Mouse (Mus musculus): ENCODE measurements around the gene Dctn1.

Dctn1 gene

GRCm38 (mm10) chr6:83165607-83166242 is at the start of gene Dctn1:
Gene Dctn1, plus strand, starts transcription at chr6:83165920.
- DNase-seq, result peak; percentile 97 to 98

DNA sequence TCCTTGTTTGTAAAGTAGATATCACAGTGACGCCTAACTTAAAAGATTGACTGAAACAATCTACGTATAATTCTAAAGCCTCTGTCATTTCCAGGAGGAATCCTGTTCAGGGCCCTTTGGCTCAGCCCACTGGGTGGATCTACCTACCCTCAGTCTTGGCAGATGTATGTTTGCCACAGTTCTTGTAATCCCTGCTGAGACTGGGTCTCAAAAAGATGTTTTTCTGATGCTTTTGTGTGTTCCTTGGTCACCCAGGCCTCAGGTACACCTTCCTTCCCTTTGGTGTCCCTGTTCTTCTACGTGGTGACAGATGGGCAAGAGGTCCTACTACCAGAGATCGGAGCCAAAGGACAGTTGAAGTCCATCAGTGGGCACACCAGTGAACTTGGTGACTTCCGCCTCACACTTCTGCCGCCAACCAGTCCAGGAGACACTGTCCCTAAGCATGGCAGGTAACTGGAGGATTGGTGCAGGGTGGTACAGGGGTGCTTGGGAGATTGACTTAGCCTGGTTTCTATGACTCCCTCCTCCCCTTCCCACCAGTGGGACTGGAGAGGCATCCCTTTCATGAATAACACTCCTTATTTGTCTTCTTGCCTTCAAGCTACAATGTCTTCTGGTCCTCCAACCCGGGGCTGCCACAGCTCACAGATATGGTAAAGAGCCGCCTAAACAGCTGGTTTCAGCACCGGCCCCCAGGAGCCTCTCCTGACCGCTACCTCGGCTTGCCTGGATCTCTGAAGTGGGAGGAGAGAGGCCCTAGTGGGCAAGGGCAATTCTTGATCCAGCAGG is 49.2 kb upstream of the Dctn1 start:
- DNase-seq, result no peak

DNA sequence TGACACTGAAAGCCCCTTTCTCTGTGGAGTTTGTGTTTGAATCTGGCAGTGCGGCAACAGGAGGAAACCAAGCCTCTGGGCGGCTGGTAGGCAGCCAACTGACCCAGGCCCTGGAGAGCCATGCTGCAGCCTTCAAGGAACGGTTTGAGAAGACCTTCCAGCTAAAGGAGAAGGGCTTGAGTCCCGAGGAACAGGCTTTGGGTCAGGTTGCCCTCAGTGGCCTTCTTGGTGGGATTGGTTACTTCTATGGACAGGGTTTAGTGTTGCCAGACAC is 48.6 kb upstream of the Dctn1 start:
- DNase-seq, result no peak

DNA sequence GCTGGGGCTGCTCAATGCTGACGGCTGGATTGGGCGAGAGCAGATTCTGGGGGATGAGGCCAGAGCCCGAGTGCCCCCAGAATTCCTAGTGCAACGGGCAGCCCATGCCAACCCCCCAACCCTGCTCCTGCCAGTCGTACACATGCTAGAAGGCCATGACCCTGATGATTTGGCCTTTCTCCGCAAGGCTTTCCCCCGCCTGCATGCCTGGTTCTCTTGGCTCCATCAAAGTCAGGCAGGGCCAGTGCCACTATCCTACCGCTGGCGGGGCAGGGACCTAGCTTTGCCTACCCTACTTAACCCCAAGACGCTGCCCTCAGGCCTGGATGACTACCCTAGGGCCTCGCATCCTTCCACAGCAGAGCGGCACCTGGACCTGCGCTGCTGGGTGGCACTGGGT is 48.1 kb upstream of the Dctn1 start:
- DNase-seq, result no peak

DNA sequence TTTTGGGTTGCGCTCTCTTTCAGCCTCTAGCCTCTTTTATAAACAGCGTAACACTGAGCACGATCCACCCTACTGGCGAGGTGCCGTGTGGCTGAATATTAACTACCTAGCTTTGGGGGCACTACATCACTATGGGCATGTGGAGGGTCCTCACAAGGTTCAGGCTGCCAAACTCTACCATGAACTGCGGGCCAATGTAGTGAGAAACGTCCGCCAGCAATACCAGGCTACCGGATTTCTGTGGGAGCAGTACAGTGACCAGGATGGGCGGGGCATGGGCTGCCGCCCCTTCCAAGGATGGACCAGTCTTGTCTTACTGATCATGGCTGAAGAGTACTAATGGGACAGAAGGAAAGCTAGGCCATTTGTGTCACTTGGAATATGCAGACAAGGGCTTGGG is 47.4 kb upstream of the Dctn1 start:
- no peak for DNase-seq

DNA sequence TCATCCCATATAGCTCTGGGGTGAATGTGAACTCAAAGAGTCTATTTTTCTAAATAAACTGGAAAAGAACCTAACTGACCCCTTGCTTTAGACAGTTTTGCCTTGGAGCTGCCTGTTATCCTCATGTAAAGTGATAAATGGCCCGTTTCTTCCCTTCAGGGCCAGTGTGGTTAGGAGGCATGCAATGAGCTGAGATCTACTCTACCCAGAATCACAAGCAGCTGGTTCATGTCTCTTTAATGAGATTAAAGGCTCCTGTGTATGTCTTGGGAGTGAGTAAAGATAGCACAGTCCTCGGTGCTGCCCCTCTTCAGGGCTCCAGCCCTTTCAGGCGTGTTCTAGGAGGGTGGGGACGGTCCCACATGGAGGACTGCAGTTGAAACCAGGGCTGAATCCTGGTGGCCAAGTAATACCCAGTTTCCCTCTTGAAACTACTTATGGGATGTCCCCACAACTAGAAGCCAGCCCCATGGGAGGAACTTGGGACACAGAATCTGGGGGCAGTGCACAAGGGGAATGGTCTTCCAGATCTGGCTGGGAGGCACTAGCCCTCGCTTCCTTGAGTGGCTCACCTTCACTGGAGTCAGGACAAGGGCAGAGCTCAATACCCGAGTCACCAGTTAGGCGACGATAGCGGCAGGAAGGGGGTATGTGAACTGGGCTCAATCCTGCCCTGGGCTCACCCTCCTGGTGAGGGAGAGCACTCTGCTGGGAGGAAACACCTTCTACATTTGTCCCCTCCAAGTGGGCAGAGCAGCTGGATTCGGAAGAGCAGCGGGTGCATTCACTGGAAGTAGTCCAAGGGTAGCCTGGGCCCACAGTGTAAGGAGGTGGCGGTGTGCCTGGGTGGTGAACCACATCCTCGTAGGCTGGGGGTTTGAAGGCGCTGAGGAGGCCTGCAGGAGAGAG is 46.6 kb upstream of the Dctn1 start:
- DNase-seq, result no peak

- peak in 1 of 2 experiments; percentile 58 for DNase-seq
Measured at GRCm38 (mm10) chr6:83119734-83120051, 46.0 kb upstream of the Dctn1 start.

DNA sequence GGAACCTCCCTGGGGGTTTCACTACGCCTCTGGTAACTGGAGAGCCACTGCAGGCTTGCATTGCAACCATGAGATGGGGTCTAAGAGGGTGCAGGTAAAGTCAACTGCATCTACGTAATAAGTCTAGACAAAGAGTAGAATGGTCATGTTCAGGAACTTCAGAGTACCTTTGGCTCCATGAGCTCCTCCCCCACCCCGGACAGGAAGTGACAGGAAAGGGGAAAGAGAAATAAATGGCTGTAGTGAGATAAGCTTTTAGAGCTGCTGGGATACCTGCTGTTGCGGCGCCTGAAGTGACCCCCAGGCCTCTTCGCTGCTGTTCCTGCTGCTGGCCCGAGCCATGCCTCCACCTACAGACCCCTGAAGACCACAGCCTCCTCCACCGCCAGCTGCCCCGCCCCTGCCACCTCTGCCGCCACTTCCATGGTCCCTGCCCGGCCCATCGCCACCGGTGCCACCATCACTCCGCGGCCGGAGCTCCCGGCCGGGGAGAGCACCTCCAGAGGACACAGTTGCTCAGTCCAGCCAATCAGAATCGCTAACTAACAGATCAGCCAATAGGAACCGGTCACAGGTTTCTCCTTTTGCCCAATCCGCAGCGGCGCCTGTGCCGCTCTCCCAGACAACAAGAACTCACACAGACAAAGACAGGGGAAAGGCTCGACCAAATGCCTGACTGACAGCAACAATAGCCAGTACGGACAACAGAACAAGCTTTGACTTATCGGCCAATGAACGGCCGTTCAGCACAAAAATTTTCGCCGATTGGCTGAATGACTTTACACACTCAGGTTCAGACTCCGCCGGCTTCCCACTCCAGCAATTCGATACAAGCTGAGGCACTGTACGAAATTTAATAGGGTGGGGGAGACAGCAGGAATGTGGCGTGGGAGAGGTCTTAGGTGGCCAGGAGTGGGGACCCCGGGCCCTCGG is 44.5 kb upstream of the Dctn1 start, which contains the start of gene Wbp1:
TSS of gene Wbp1 (minus strand) at position 630 of the 933 bp plus-strand sequence.
- DNase-seq, result peak; percentile 92 to 94

DNA sequence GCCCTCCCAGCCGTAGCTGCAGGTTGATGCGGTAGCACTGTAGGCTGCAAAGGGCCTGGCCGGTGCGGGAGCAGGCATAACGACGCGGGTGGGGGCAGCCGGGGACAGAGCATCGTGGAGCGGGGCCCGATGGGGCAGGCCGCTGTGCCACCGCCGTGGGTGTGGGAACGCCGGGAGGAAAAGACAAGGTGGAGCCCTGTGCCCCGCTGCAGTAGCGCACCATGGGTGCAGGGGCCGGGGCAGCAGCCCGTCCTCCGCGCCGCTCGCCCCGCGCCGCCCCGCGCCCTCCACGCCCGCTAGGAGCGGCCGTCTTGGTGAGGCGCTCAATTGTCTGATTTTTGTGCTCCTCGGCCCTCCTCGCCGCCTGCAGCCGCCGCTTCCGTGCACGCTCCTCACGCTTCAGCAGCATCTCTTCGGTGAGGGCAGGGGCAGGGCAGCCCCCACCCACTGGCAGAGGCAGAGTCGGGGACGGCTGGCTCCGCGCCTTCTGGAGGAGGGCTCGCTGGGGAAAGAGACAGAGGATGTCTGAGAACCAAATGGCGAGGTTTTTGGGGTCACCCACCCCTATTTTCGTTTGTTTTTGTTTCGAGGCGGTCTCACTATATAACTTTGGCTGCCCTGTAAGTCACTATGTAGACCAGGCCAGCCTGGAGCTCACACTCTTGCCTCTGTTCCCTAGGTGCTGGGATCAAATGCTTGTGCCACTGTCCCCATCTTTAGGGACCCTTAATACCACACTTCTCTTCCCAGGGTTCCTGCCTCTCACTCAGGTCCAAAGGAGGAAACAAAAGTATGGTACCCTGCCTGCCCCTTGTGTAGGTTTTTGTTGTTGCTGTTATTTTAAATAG is 43.6 kb upstream of the Dctn1 start:
- peak in 1 of 2 experiments; percentile 66 for DNase-seq

- no peak for DNase-seq
Measured at GRCm38 (mm10) chr6:83122961-83123360, 42.8 kb upstream of the Dctn1 start.

DNA sequence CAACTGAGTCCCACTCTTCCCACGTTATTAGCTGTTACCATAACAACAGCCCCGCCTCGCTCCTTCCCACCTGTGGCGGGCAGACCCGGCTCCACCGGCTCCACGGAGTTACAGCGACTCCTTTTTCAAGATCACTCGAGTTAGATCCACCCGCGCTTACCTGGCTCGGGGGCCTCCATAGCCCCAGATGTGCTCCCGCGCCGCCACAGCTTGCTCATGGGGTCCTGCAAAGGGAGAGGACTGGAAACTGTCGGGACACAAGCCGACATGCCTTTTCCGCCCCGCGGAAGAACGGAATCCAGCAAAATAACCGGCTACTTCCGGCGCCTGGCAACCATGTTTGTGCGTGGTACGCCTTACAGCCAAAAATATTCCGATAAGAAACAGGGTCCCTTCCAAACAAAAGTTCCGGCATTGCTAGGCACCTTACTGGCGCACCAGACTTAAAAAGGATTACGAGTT is 40.8 kb upstream of the Dctn1 start:
- peak; percentile 93 to 94 for DNase-seq

GRCm38 (mm10) chr6:83125331-83125730 is 40.4 kb upstream of the Dctn1 start, which contains the start of gene Ino80b:
Gene Ino80b, minus strand, starts transcription at chr6:83125431.
- no peak for DNase-seq

DNA sequence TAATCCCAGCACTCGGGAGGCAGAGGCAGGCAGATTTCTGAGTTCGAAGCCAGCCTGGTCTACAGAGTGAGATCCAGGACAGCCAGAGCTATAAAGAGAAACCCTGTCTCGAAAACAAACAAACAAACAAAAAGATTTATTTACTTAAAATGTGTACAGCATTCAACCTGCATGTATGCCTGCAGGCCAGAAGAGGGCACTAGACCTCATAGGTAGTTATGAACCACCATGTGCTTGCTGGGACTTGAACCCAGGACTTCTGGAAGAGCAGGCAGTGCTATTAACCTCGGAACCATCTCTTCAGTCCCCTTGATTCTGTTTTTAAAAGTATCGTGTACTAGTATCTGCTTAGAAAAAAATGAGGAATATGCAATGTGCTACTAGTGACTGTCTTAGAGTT is 38.3 kb upstream of the Dctn1 start:
- DNase-seq, result no peak

DNA sequence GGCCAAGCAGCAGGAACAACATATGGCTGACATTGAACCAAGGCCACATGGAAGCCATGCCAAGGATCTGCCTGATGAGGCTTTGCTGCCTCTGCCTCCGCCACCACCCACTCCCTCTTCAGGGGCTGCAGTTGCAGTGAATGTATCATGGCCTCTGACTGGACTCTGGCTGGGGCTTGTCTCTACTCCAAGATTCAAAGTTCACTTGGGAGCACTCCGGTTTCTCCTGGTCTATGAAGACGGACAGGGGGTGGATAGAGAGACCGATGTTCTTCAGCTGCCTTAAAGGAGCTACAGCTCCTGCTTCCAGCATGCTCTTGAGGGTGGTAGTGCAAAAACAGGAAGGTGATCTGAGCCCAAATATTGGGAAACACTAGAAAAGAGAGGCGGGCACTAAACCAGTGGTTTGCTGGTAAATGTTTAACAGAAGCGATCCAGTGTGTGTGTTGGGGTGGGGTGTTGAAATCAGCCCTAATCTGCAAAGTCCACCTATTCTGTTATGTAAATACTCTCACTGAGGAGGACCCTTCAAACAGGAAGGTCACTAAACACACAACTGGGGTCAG is 34.2 kb upstream of the Dctn1 start:
- peak in 1 of 2 experiments; percentile 31 for DNase-seq

DNA sequence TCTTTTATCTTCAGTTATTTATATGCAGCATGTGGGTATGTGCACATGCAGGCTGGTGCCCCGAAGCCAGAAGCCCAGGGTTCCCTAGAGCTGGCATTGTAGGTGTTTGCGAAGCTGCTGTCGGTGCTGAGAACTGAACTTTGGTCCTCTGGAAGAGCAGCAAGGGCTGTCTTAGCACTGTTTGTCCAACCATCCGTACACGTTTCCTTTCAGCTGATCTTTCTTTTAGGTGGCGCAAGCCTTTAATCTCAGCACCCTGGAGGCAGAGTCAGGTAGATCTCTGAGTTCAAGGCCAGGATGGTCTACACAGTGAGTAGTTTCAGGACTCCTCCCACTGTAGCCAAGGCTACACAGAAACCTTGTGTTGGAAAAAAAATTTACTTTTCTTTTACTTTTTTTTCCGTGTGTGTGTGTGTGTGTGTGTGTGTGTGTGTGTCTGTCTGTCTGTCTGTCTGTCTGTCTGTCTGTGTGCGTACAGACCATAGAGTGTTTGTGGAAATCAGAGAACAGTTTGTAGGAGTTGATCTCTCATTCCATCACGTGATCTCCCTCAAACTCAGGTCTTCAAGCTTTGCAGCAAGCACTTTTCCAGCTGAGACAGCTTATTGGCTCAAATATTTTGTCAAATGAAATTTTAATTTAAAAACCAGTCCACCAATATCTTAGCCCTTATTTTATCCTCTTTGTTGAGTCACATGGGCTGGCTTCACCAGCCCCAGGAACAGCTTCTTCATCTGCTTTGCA is 33.4 kb upstream of the Dctn1 start:
- DNase-seq, result no peak

DNA sequence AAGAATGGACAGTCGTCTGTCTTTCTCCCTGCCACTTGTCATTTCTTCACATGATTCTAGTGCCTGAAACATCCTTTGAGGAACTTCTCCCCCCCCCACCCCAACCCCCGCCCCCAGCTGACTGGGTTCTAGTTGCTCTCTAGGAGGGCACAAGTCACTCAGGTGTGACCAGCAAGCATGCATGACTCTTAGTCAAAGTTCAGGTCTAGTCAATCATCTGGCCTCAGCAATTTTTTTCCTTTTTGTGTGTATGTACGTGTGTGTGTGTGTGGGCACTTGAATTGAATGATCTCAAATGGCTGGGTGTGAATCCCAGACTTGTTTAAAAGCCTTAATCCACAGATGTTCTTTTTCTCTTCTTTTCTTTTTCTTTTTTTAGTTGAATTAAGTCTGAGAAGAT is 31.5 kb upstream of the Dctn1 start:
- no peak for DNase-seq

- no peak for DNase-seq
Measured at GRCm38 (mm10) chr6:83134951-83135513, 30.7 kb upstream of the Dctn1 start, which contains the start of gene Rtkn. Gene Rtkn, plus strand, starts transcription at chr6:83135463.

DNA sequence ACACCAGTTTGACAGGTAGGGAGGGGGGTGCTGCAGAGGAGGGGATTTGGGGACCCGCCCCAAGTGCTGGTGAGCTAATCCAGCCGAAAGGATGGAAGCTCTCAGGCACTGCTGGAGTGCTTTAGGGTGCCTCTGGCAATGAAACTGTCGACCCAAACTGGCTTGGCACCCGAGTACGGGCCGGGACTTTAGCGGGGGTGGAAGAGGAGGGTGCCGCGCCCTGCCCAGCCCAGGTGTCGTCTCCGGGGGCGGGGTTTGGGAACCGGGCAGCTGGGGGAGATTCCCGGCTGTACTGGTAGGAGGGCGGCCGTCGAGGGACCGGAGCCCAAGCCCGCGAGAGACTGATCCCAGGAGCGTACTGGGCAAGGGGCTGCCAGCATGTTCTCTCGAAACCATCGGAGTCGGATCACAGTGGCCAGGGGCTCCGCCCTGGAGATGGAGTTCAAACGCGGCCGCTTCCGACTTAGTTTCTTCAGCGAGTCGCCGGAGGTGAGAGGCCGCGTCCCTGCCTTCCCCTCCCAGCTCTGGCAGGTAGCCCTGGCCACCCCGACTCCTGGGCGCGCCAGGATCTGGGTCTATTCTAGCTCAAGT is 30.1 kb upstream of the Dctn1 start:
- no peak for DNase-seq

DNA sequence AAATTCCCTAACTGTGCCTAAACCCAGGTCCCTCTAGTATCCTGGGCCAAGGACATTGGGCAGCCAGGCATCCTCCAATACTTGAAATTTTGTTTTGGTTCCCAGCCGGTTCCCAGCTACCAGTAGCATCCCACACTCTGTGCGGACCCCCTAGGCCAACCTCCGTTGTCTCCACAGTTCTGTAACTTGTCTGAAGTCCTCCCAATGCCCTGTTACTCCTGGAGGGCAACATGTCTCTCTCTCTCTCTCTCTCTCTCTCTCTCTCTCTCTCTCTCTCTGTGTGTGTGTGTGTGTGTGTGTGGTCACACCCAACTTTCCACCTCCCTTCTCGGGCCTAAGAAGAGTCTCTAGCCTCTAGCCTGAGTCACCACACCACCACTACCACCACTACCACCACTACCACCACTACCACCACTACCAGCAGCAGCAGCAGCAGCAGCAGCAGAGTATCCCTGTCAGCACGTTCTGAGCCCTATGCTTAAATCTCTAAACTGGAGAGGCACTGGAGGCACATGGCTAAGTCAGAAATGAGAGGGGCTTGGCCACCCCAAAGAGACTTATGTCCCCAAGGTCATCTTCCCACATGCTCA is 29.3 kb upstream of the Dctn1 start:
- DNase-seq, result no peak
